ENCODE assay signal across 1 mouse cellular context in the genomic region with DNA sequence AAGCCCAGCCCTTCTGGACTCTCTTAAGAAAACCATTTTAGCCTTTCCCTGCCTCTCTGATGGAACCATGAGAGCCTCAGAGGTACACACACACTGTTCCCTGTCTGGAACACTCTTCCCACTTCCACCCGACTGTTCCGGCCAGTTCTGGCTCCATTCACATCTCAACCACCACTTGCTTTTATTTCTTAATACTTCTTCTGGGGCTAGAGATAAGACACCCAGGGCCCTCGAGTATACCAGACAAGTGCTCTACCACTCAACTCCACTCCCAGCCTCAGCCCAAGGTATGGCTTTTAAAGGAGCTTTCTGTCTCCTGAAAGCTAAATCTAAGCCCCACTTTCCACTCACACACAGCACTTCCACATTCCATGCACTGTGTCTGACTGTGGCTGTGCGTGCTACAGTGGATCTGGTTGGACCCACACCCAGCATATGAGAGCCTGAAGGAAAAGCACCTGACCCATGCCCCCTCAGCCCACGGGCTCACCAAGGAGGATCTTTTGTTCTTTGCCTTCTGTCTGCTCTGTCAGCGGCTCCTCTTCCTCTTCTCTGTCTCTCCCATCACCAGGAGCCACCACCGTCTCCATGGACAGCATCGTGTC.
TF ChIP-seq lines count a peak whose summit lies in the region.

No protein-coding gene starts in this region.

TF ChIP-seq in myocyte, 11 proteins besides CTCF, POLR2A, EP300 and RAD21 (continued from another document):
- TF ChIP-seq CEBPB (IDR thresholded peaks at IDR 0.05; ENCODE audit: insufficient read depth, poor library complexity, severe bottlenecking) (no peak), MYOD1 (IDR thresholded peaks at IDR 0.05; ENCODE audit: control insufficient read depth in 1 of 3, insufficient read length in 2 of 3, low read depth in 2 of 3) (no peak), POLR2AphosphoS2 (IDR thresholded peaks at IDR 0.05; ENCODE audit: insufficient read length, low read depth) (no peak), REST (IDR thresholded peaks at IDR 0.05; ENCODE audit: insufficient read depth, insufficient read length) (no peak), MYOG (IDR thresholded peaks at IDR 0.05; ENCODE audit: control insufficient read depth in 1 of 3, insufficient read depth in 1 of 3, insufficient read length in 2 of 3, low read depth in 2 of 3) (no peak)
TF ChIP-seq in myocyte: peak in this region for 0.
